Mouse (Mus musculus): ENCODE results near the gene Gm39566. TPM values are rescaled to one million over a fixed set of nuclear protein-coding genes. Genes with fewer than 3 reads are reported as not detected.
"Not testable (repeated sequence)": the region's sequence is repeated elsewhere in the genome, so short reads cannot be mapped to it uniquely, and the experiment has no call there.

Gene Gm39566
- not detected in 2 replicates for polyA plus RNA-seq (2015; fragmentation: Nextera tagmentation; extraction: Ambion mirVana)

DNA sequence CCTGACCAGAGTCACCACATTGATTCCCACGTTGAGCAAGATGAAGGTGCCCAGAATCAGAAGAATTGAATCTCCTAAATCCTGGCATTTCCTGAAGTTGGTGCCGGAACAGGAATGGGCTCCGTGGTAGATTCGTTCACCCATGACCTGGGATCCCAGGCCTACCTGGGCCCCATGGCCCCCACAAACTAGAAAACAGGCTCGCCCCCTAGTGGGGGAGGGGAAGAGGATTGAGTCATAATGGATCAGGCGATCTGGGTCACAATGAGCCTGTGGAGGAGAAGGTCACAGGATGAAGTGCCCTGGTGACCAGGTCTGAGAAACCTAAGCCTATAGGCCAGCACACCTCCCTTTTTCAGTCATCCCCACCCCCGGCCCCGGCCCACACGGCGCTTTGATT, at the start of gene Gm39566:
Gm39566 (minus strand) TSS at position 144 of the 400 bp plus-strand sequence.
- Histone ChIP-seq H3K36me3 (no peaks in the 10 kb centered on the region), H3K9me3 (replicated peaks) (no peaks in the 10 kb centered on the region), H3K9ac (no peak within 1 kb of the TSS), H3K4me3 (no peak within 1 kb of the TSS), H3K4me2 (no peak within 1 kb of the TSS), H3K27me3 (0 out of 2 replicates have a peak, but pooled peaks cover 3% of the 10 kb centered on the region), H3K27ac (no peak within 1 kb of the TSS), H3K4me1 (replicated peaks) (no peaks in the 10 kb centered on the region)
- no peak for ATAC-seq (replicated peaks; ENCODE audit: insufficient number of reproducible peaks, insufficient read depth, low FRiP score, low read depth)
- 57% methylated on average over 10 of the region's 10 CpGs for WGBS

DNA sequence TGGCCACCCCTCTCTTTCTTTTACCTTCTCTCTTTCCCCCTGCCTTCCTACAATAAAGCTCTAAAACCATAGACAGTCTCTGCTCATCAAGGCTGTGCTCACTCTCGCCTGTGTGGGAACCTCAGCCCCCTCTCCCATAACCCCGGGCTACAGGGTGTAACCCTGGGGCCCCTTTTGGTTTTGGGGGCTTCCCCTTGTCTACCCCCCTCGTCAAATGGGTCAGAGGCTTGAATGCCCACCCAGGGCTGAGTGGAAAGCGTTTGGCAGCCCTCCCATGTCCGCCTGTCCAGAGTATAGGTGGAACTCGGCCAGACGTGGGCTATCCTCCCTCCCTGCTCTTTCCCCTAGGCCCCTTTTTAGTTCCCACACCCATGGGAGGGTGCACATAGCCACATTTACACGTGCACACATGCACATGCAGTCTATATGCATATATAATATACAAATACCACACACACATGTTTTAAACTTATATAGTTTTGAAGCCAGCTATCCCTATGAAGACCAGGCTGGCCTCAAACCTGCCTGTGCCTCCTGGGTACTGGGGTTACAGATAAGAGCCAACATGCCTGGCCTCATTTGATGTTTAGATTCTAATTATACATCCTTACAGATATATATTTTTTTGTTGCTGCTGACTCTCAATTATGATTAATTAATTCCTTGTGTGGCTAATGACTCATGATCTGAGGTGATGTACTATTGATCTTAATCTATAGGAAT, 49.2 kb upstream of the Gm39566 start:
- H3K27ac ChIP-seq, result peak overlapping the region; percentile 45; the same call in 1 of the 2 replicates

GRCm38 (mm10) chr11:69863729-69864128, 48.6 kb upstream of the Gm39566 start:
- not testable (repeated sequence) for ATAC-seq (replicated peaks; ENCODE audit: insufficient number of reproducible peaks, insufficient read depth, low FRiP score, low read depth); H3K4me2 ChIP-seq

More for the DNA sequence above, 49.2 kb upstream of the Gm39566 start:
- no peak overlapping the region for H3K4me3 ChIP-seq
- H3K27me3 ChIP-seq, result peaks cover 3% of the 10 kb centered on the region
- H3K36me3 ChIP-seq, result no peaks in the 10 kb centered on the region
- peaks cover 4% of the 10 kb centered on the region for H3K4me1 ChIP-seq (replicated peaks)
- H3K4me2 ChIP-seq, result no peak overlapping the region
- no peaks in the 10 kb centered on the region for H3K9me3 ChIP-seq (replicated peaks)
- H3K9ac ChIP-seq, result no peak overlapping the region
- ATAC-seq (replicated peaks; ENCODE audit: insufficient number of reproducible peaks, insufficient read depth, low FRiP score, low read depth), result no peak; the same call in 1 of the 2 replicates
- WGBS, result 41% methylated on average over 8 of the region's 8 CpGs

GRCm38 (mm10) chr11:69858113-69858998, 43.3 kb upstream of the Gm39566 start, which contains the start of gene Tnk1:
TSS of gene Tnk1 (minus strand) at chr11:69858730.
- Histone ChIP-seq H3K27me3 (peaks cover 29% of the 10 kb centered on the region), H3K4me1 (replicated peaks) (peaks cover 15% of the 10 kb centered on the region), H3K4me3 (no peak within 1 kb of the TSS; the same call in 1 of the 2 replicates), H3K9ac (no peak within 1 kb of the TSS), H3K27ac (no peak within 1 kb of the TSS), H3K36me3 (no peaks in the 10 kb centered on the region), H3K4me2 (peak within 1 kb of the TSS; percentile 19; the same call in 1 of the 2 replicates), H3K9me3 (replicated peaks) (no peaks in the 10 kb centered on the region)
- 23% methylated on average over 30 of the region's 30 CpGs for WGBS
- no peak for ATAC-seq (replicated peaks; ENCODE audit: insufficient number of reproducible peaks, insufficient read depth, low FRiP score, low read depth)

More at GRCm38 (mm10) chr11:69863729-69864128, 48.6 kb upstream of the Gm39566 start:
- not testable (repeated sequence) for H3K36me3 ChIP-seq; H3K9ac ChIP-seq; H3K9me3 ChIP-seq (replicated peaks); H3K27ac ChIP-seq; H3K4me1 ChIP-seq (replicated peaks); H3K27me3 ChIP-seq; H3K4me3 ChIP-seq
- 60% methylated on average over 3 of the region's 3 CpGs for WGBS

DNA sequence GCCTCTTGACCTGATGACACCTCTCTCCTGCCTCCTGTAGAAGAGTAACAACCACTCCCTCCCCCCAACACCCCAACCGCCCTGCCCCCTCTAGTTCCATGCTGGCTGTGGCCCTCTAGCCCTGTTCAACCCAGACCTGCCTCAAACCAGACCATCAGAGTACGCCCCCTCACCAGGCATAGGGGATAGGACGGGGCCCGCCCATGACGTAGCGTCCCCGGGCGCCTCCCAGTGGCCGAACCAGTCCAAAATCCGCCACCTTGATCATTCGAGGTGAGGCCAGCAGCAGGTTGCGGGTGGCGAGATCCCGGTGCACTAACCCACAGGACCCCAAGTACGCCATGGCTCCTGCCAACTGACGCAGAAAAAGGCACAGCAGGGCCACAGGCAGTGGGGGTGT, 40.2 kb upstream of the Gm39566 start:
- Histone ChIP-seq H3K27ac (no peak overlapping the region), H3K9ac (no peak overlapping the region), H3K9me3 (replicated peaks) (no peaks in the 10 kb centered on the region), H3K36me3 (peaks cover 20% of the 10 kb centered on the region), H3K4me1 (replicated peaks) (peaks cover 24% of the 10 kb centered on the region), H3K27me3 (peaks cover 29% of the 10 kb centered on the region), H3K4me3 (no peak overlapping the region), H3K4me2 (no peak overlapping the region)
- peak; percentile 45; the same call in 1 of the 2 replicates for ATAC-seq (replicated peaks; ENCODE audit: insufficient number of reproducible peaks, insufficient read depth, low FRiP score, low read depth)
- 20% methylated on average over 16 of the region's 16 CpGs for WGBS

DNA sequence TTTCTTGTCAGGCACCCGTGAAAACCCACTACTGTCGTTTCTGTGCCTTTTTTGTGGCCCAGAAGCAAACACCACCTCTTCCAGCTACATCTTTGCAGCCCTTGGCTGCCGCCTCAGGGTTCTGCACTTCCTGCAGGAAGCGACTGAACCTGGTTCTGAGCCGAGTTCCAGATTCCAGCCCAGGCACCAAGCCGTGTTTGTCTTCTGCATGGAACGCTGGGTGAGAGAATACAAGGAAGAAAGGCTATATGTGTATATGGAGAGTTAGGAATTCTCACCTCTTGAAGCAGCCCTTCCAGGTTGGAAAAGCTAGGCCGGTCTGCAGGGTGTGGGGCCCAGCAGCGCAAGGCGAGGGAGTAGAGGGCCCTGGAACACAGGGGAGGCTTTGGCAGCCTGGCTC, 39.6 kb upstream of the Gm39566 start:
- no peak for ATAC-seq (replicated peaks; ENCODE audit: insufficient number of reproducible peaks, insufficient read depth, low FRiP score, low read depth)
- Histone ChIP-seq H3K4me2 (no peak overlapping the region), H3K9me3 (replicated peaks) (no peaks in the 10 kb centered on the region), H3K9ac (no peak overlapping the region), H3K4me1 (replicated peaks) (peaks cover 25% of the 10 kb centered on the region), H3K27ac (no peak overlapping the region), H3K27me3 (peaks cover 26% of the 10 kb centered on the region), H3K36me3 (peaks cover 26% of the 10 kb centered on the region), H3K4me3 (no peak overlapping the region)
- 81% methylated on average over 10 of the region's 10 CpGs for WGBS

GRCm38 (mm10) chr11:69853994-69854393, 38.9 kb upstream of the Gm39566 start:
- no peak overlapping the region for H3K9ac ChIP-seq

DNA sequence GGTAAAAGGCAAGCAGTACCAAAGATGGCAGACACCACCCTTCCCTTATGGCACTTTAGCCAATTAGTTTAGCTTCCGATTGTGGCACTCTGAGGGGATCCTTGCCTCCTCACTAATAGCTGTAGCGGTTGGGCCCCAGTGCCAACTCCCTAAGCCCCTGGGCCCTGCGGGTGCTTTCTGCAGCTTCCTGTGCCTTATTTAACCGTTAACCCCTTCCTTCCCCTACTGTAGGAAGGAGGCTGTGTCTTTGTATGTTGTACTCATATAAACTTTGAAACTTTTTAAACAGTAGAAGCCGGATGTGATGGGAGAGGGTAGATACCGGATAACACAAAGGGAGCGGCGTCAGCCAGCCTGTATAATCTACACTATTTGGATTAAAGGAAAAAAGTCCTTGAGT, 35.7 kb upstream of the Gm39566 start:
- H3K4me1 ChIP-seq (replicated peaks), result peaks cover 40% of the 10 kb centered on the region
- no peak overlapping the region for H3K4me2 ChIP-seq
- 75% methylated on average over 8 of the region's 8 CpGs for WGBS
- H3K9me3 ChIP-seq (replicated peaks), result no peaks in the 10 kb centered on the region
- ATAC-seq (replicated peaks; ENCODE audit: insufficient number of reproducible peaks, insufficient read depth, low FRiP score, low read depth), result no peak
- H3K36me3 ChIP-seq, result peaks cover 43% of the 10 kb centered on the region
- H3K27me3 ChIP-seq, result no peaks in the 10 kb centered on the region
- H3K27ac ChIP-seq, result no peak overlapping the region
- H3K4me3 ChIP-seq, result no peak overlapping the region
- H3K9ac ChIP-seq, result no peak overlapping the region

More at GRCm38 (mm10) chr11:69853994-69854393, 38.9 kb upstream of the Gm39566 start:
- Histone ChIP-seq H3K36me3 (peaks cover 33% of the 10 kb centered on the region), H3K27ac (no peak overlapping the region), H3K27me3 (peaks cover 22% of the 10 kb centered on the region), H3K4me2 (no peak overlapping the region), H3K4me1 (replicated peaks) (peaks cover 25% of the 10 kb centered on the region), H3K9me3 (replicated peaks) (no peaks in the 10 kb centered on the region), H3K4me3 (no peak overlapping the region)
- 36% methylated on average over 7 of the region's 7 CpGs for WGBS
- peak; percentile 47; the same call in 1 of the 2 replicates for ATAC-seq (replicated peaks; ENCODE audit: insufficient number of reproducible peaks, insufficient read depth, low FRiP score, low read depth)

GRCm38 (mm10) chr11:69849884-69850283, 34.8 kb upstream of the Gm39566 start:
- no peak for ATAC-seq (replicated peaks; ENCODE audit: insufficient number of reproducible peaks, insufficient read depth, low FRiP score, low read depth)
- no peak overlapping the region for H3K27ac ChIP-seq
- H3K4me2 ChIP-seq, result no peak overlapping the region
- 92% methylated on average over 15 of the region's 15 CpGs for WGBS
- H3K9me3 ChIP-seq (replicated peaks), result no peaks in the 10 kb centered on the region
- peaks cover 43% of the 10 kb centered on the region for H3K36me3 ChIP-seq
- no peaks in the 10 kb centered on the region for H3K27me3 ChIP-seq
- no peak overlapping the region for H3K4me3 ChIP-seq
- H3K9ac ChIP-seq, result no peak overlapping the region
- H3K4me1 ChIP-seq (replicated peaks), result peaks cover 41% of the 10 kb centered on the region

GRCm38 (mm10) chr11:69849128-69849527, 34.0 kb upstream of the Gm39566 start:
- H3K9me3 ChIP-seq (replicated peaks), result no peaks in the 10 kb centered on the region
- H3K4me2 ChIP-seq, result no peak overlapping the region
- WGBS, result 79% methylated on average over 9 of the region's 9 CpGs
- no peaks in the 10 kb centered on the region for H3K27me3 ChIP-seq
- ATAC-seq (replicated peaks; ENCODE audit: insufficient number of reproducible peaks, insufficient read depth, low FRiP score, low read depth), result no peak
- peaks cover 40% of the 10 kb centered on the region for H3K4me1 ChIP-seq (replicated peaks)
- peak overlapping the region; percentile 53; the same call in 1 of the 2 replicates for H3K27ac ChIP-seq
- peaks cover 43% of the 10 kb centered on the region for H3K36me3 ChIP-seq
- H3K4me3 ChIP-seq, result no peak overlapping the region
- no peak overlapping the region for H3K9ac ChIP-seq

GRCm38 (mm10) chr11:69848021-69848420, 32.9 kb upstream of the Gm39566 start:
- no peaks in the 10 kb centered on the region for H3K9me3 ChIP-seq (replicated peaks)
- no peaks in the 10 kb centered on the region for H3K27me3 ChIP-seq
- H3K4me2 ChIP-seq, result peak overlapping the region; percentile 82
- ATAC-seq (replicated peaks; ENCODE audit: insufficient number of reproducible peaks, insufficient read depth, low FRiP score, low read depth), result no peak
- H3K36me3 ChIP-seq, result peaks cover 43% of the 10 kb centered on the region
- peak overlapping the region; percentile 76; the same call in 1 of the 2 replicates for H3K9ac ChIP-seq
- WGBS, result 94% methylated on average over 6 of the region's 6 CpGs
- H3K27ac ChIP-seq, result no peak overlapping the region
- H3K4me3 ChIP-seq, result peak overlapping the region; percentile 88
- H3K4me1 ChIP-seq (replicated peaks), result peaks cover 30% of the 10 kb centered on the region

Data from heart, embryonic 15.5 days (tissue).